Mouse (Mus musculus) liver, embryonic 14.5 days (tissue): ENCODE measurements at regions not wholly inside any gene's neighbourhood (a gene's known extent, or its start where the extent isn't known, plus 50 kb on each side); places are given as distances from the start of the nearest gene placed in this dataset.

ENCODE experiments used
- ATAC-seq: fragments of 200-750 bp; cut with Nextera tagmentation; 2 replicates; pipeline ENCODE4 v1.8.0; 2017; ENCODE audit warnings: moderate number of reproducible peaks, mild to moderate bottlenecking, moderate library complexity; ENCODE audit not compliant: insufficient read depth
- DNase-seq, 3 experiments: peaks; one replicate each; pipeline ENCODE4 v3.0.0-alpha.2; 2012 to 2013; ENCODE audit warnings: low read depth in 3 of 3, low spot score in 3 of 3
- H3K27ac ChIP-seq: fragments of 300-500 bp; sonication (generic); 2 replicates; pipeline ENCODE4 v1.5.1; 2014; ENCODE audit warnings: moderate library complexity, mild to moderate bottlenecking, control low read depth, inconsistent platforms
- H3K27me3 ChIP-seq: fragments of 300-500 bp; sonication (generic); 2 replicates; pipeline ENCODE4 v1.6.1; 2014; ENCODE audit warnings: mild to moderate bottlenecking, low read length, moderate library complexity; ENCODE audit not compliant: control insufficient read depth, insufficient read depth
- H3K36me3 ChIP-seq: fragments of 300-500 bp; sonication (generic); replicated peaks from 2 replicates; pipeline ENCODE4 v1.6.1; 2014; ENCODE audit warnings: low read depth; ENCODE audit not compliant: control insufficient read depth, insufficient read depth
- H3K4me1 ChIP-seq, 2 experiments: fragments of 200-500 bp in 1 of 2; fragments of 300-500 bp in 1 of 2; sonication (generic) in 1 of 2; replicated peaks; 2 replicates each; pipeline ENCODE4 v1.6.1; 2012 to 2014; ENCODE audit warnings: antibody characterized with exemption in 1 of 2, inconsistent platforms in 1 of 2, low read length in 1 of 2; ENCODE audit not compliant: control insufficient read depth in 2 of 2, insufficient read depth in 2 of 2
- H3K4me2 ChIP-seq: fragments of 300-500 bp; sonication (generic); 2 replicates; pipeline ENCODE4 v1.6.1; 2014; ENCODE audit warnings: low read depth, mild to moderate bottlenecking, control low read depth, moderate library complexity
- H3K4me3 ChIP-seq, 2 experiments: fragments of 200-500 bp in 1 of 2; fragments of 300-500 bp in 1 of 2; sonication (generic) in 1 of 2; 2 replicates each; pipeline ENCODE4 v1.5.1; 2012 to 2014; ENCODE audit warnings: low read depth in 2 of 2, low read length in 2 of 2, mild to moderate bottlenecking in 2 of 2, control low read depth in 1 of 2, inconsistent platforms in 1 of 2, moderate library complexity in 1 of 2; ENCODE audit not compliant: insufficient read depth in 1 of 2
- H3K9ac ChIP-seq: fragments of 300-500 bp; sonication (generic); replicated peaks from 2 replicates; pipeline ENCODE4 v1.6.1; 2014; ENCODE audit warnings: mild to moderate bottlenecking, control low read depth, moderate library complexity
- H3K9me3 ChIP-seq: fragments of 300-500 bp; sonication (generic); 2 replicates; pipeline ENCODE4 v1.6.1; 2016; ENCODE audit warnings: low read length, mixed read lengths; ENCODE audit not compliant: control insufficient read depth
- CTCF ChIP-seq: IDR thresholded peaks from 2 replicates; pipeline ENCODE4 v1.5.1; 2016; ENCODE audit warnings: antibody characterized with exemption, low read depth, control low read depth
- EP300 ChIP-seq: IDR thresholded peaks from 2 replicates; pipeline ENCODE4 v1.6.1; 2016; ENCODE audit warnings: antibody characterized with exemption, low read depth
- WGBS: fragments of 180-500 bp; shearing (Covaris S2); extraction: QIAGEN DNeasy Blood & Tissue Kit; methylation state at CpG from one replicate; pipeline ENCODE4 v1.1.7; 2014; ENCODE audit not compliant: insufficient replicate concordance; 5-methylcytosine and 5-hydroxymethylcytosine counted together

- DNase-seq = peak in 2 of 3 experiments; percentile 9 to 10
- Histone ChIP-seq H3K27me3 (no peaks in the 10 kb centered on the region), H3K27ac (no peak overlapping the region), H3K9me3 (no peaks in the 10 kb centered on the region), H3K4me2 (no peak overlapping the region), H3K4me1 (0 out of 4 replicates have a peak, but pooled peaks cover 0 to 3% of the 10 kb centered on the region in 2 experiments), H3K36me3 (no peaks in the 10 kb centered on the region), H3K4me3 (no peak overlapping the region), H3K9ac (no peak overlapping the region)
- no peak for TF ChIP-seq CTCF
- 0 out of 2 replicates have a peak, but pooled peaks have one; percentile 28 for TF ChIP-seq EP300
- whole genome bisulfite sequencing = 26% methylated on average over 6 of the region's 6 CpGs
- ATAC-seq = peak; percentile 68
Measured at GRCm38 (mm10) chr11:114313652-114314051, 246.8 kb upstream of the Sdk2 start.

- ATAC-seq (no peak), DNase-seq (no peak)
- no peak overlapping the region for H3K4me2 ChIP-seq
- 58% methylated on average over 4 of the region's 4 CpGs for WGBS
- no peak overlapping the region for H3K4me3 ChIP-seq
- H3K36me3 ChIP-seq = no peaks in the 10 kb centered on the region
- TF ChIP-seq CTCF (no peak), EP300 (no peak)
- H3K9ac ChIP-seq = no peak overlapping the region
- no peak overlapping the region for H3K27ac ChIP-seq
- H3K27me3 ChIP-seq = no peaks in the 10 kb centered on the region
- no peaks in the 10 kb centered on the region for H3K9me3 ChIP-seq
- H3K4me1 ChIP-seq = no peaks in the 10 kb centered on the region
Measured at GRCm38 (mm10) chr11:114311640-114312039, 244.8 kb upstream of the Sdk2 start.

- ATAC-seq = peak; percentile 95
- Histone ChIP-seq H3K36me3 (no peaks in the 10 kb centered on the region), H3K4me3 (no peak overlapping the region), H3K4me2 (no peak overlapping the region; the same call in 1 of the 2 replicates), H3K4me1 (peaks cover 0 to 5% of the 10 kb centered on the region in 2 experiments; a peak in 2 of 4 replicates), H3K9ac (no peak overlapping the region), H3K9me3 (no peaks in the 10 kb centered on the region), H3K27me3 (no peaks in the 10 kb centered on the region), H3K27ac (peak overlapping the region; percentile 31; the same call in 1 of the 2 replicates)
- peak; percentile 36 for TF ChIP-seq EP300
- no peak for TF ChIP-seq CTCF
- 46% methylated on average over 13 of the region's 13 CpGs for WGBS
- peak in 2 of 3 experiments; percentile 37 to 43 for DNase-seq
Measured at GRCm38 (mm10) chr11:114303636-114304354, 236.9 kb upstream of the Sdk2 start.

GRCm38 (mm10) chr11:114300611-114301319 is 233.9 kb upstream of the Sdk2 start:
- WGBS = 72% methylated on average over 10 of the region's 10 CpGs
- Histone ChIP-seq H3K4me3 (no peak overlapping the region), H3K27me3 (no peaks in the 10 kb centered on the region), H3K27ac (no peak overlapping the region), H3K36me3 (no peaks in the 10 kb centered on the region), H3K9ac (no peak overlapping the region), H3K4me1 (peaks cover 0 to 11% of the 10 kb centered on the region in 2 experiments; a peak in 2 of 4 replicates), H3K4me2 (no peak overlapping the region), H3K9me3 (no peaks in the 10 kb centered on the region)
- no peak for ATAC-seq
- DNase-seq = no peak
- no peak for TF ChIP-seq EP300
- TF ChIP-seq CTCF = no peak

GRCm38 (mm10) chr11:114296816-114297334 is 230.0 kb upstream of the Sdk2 start:
- Histone ChIP-seq H3K4me3 (no peak overlapping the region), H3K27ac (no peak overlapping the region), H3K4me2 (no peak overlapping the region), H3K4me1 (peaks cover 0 to 6% of the 10 kb centered on the region in 2 experiments; a peak in 2 of 4 replicates), H3K9me3 (no peaks in the 10 kb centered on the region), H3K36me3 (no peaks in the 10 kb centered on the region), H3K9ac (no peak overlapping the region), H3K27me3 (no peaks in the 10 kb centered on the region)
- DNase-seq (peak in 1 of 3 experiments; percentile 13), ATAC-seq (peak; percentile 57; the same call in 1 of the 2 replicates)
- TF ChIP-seq CTCF = no peak
- TF ChIP-seq EP300 = no peak
- WGBS = 21% methylated on average over 10 of the region's 10 CpGs
